Mouse (Mus musculus): Measurements from ENCODE around the gene Hsd17b2. TPM values are rescaled to one million over a fixed set of nuclear protein-coding genes. Genes with fewer than 3 reads are reported as not detected.

Gene Hsd17b2
- polyA plus RNA-seq, 1 experiment from 2014 or later: not detected

DNA sequence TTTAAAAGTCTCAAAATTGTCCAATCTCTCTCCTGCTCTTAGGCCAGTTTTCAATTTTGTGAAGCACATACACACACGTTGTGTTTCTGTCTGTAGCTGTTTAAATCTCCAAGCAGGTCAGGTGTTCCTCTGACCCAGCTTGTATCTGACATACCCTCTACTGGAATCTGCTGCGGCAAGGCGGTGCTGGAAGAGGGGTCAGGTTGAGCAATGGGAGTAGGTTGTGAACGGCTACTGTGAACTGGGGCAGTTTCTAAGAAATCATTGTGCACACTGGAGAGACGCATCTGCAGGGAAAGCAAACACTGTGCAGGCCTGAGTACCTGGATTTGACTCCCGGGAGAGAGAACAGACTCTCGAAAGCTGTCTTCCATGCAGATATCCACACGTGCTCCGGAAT is 25.2 kb upstream of the Hsd17b2 start:
- no peak overlapping the region for H3K4me3 ChIP-seq (ENCODE audit: low read length)
- H3K4me1 ChIP-seq (replicated peaks; ENCODE audit: control insufficient read depth, insufficient read depth, low read length): no peaks in the 10 kb centered on the region
- no peak overlapping the region for H3K4me2 ChIP-seq (ENCODE audit: low read depth, low read length)
- ATAC-seq (ENCODE audit: low read depth): 0 out of 2 replicates have a peak, but pooled peaks have one; percentile 36
- H3K36me3 ChIP-seq (ENCODE audit: control insufficient read depth, insufficient read depth, low read length): no peaks in the 10 kb centered on the region
- H3K27ac ChIP-seq (ENCODE audit: low read length): no peak overlapping the region
- H3K9ac ChIP-seq (ENCODE audit: low read length): no peak overlapping the region
- no peaks in the 10 kb centered on the region for H3K9me3 ChIP-seq (ENCODE audit: control insufficient read depth, low read length)
- no peaks in the 10 kb centered on the region for H3K27me3 ChIP-seq (ENCODE audit: control insufficient read depth, insufficient read depth, low read depth, low read length)
- 42% methylated on average over 9 of the region's 9 CpGs for WGBS

DNA sequence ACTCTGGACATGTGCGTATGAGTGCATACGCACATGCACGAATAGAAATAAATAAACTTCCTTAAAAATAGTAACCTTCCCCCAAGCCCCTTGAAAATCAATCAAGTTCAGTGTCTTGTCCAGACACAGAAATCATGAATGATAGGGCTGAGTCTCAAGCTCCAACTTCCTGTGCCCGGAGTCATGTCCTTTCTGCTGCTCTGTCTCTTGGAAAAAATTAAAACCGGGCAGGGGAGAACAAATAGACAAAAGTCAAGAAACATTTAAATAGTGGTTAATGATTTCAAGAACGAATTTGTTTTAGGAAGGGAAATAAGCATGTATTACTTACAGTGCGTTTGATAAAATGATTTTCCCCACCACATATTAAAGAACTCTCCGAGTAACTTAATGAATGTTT is 24.7 kb upstream of the Hsd17b2 start:
- Histone ChIP-seq H3K4me1 (replicated peaks; ENCODE audit: control insufficient read depth, insufficient read depth, low read length) (no peaks in the 10 kb centered on the region), H3K36me3 (ENCODE audit: control insufficient read depth, insufficient read depth, low read length) (no peaks in the 10 kb centered on the region)
- WGBS: 29% methylated on average over 8 of the region's 8 CpGs

DNA sequence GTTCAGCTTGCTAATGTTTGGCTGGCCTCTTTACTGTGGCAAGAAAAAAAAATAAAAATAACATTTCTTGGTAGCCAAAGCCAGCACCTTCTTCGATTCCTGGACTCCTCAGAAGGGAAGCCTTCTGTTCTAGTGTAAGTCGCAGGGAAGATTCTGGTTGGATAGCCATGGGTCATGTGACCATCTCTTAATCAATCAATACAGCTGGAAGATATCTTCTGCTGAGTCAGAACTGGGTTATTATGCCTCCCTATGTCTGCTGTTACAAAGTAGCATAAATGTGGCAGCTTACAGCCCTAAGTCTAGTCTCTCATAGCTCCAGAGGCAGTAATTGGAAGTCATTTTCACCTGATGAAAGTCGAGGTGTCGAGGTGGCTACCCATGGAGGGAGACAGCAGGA is 23.1 kb upstream of the Hsd17b2 start:
- Histone ChIP-seq H3K36me3 (ENCODE audit: control insufficient read depth, insufficient read depth, low read length) (no peaks in the 10 kb centered on the region), H3K27me3 (ENCODE audit: control insufficient read depth, insufficient read depth, low read depth, low read length) (no peaks in the 10 kb centered on the region), H3K27ac (ENCODE audit: low read length) (no peak overlapping the region), H3K9me3 (ENCODE audit: control insufficient read depth, low read length) (no peaks in the 10 kb centered on the region), H3K4me2 (ENCODE audit: low read depth, low read length) (no peak overlapping the region), H3K9ac (ENCODE audit: low read length) (no peak overlapping the region), H3K4me3 (ENCODE audit: low read length) (no peak overlapping the region), H3K4me1 (replicated peaks; ENCODE audit: control insufficient read depth, insufficient read depth, low read length) (no peaks in the 10 kb centered on the region)
- ATAC-seq (ENCODE audit: low read depth): no peak
- WGBS: 78% methylated on average over 4 of the region's 4 CpGs

More for the DNA sequence above, 24.7 kb upstream of the Hsd17b2 start:
- H3K4me3 ChIP-seq (ENCODE audit: low read length): no peak overlapping the region
- H3K9me3 ChIP-seq (ENCODE audit: control insufficient read depth, low read length): no peaks in the 10 kb centered on the region
- no peak overlapping the region for H3K27ac ChIP-seq (ENCODE audit: low read length)
- no peak overlapping the region for H3K9ac ChIP-seq (ENCODE audit: low read length)
- no peak for ATAC-seq (ENCODE audit: low read depth)
- no peak overlapping the region for H3K4me2 ChIP-seq (ENCODE audit: low read depth, low read length)
- no peaks in the 10 kb centered on the region for H3K27me3 ChIP-seq (ENCODE audit: control insufficient read depth, insufficient read depth, low read depth, low read length)

DNA sequence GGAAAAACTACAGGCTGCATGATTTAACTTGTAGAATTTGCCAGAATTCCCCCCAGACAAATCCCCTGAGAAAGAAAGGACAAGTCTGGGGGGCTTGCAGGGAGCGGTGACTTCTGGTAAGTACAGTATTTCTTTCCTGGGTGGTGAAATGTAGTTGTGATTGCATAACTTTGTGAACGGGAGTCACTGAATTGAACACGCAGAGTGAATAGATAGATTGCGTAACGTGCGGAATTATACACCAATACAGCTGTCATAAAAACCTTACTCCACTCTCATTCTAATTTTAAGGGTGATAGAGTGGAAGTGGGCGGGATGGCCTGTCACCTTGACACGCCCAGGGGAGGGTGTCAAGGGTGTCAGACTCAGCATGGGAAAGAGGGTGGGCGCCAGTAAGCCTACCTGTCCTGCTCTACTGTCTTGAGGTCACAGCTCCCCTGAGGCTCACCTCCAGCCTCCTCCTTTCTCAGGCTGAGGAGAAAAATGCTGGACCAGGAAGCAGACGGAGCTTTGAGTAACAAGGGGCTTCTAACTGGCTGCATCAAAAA is 17.7 kb upstream of the Hsd17b2 start:
- H3K36me3 ChIP-seq (ENCODE audit: control insufficient read depth, insufficient read depth, low read length): no peaks in the 10 kb centered on the region
- H3K4me1 ChIP-seq (replicated peaks; ENCODE audit: control insufficient read depth, insufficient read depth, low read length): no peaks in the 10 kb centered on the region
- no peak overlapping the region for H3K4me2 ChIP-seq (ENCODE audit: low read depth, low read length)
- H3K27me3 ChIP-seq (ENCODE audit: control insufficient read depth, insufficient read depth, low read depth, low read length): no peaks in the 10 kb centered on the region
- no peak overlapping the region for H3K4me3 ChIP-seq (ENCODE audit: low read length)
- ATAC-seq (ENCODE audit: low read depth): no peak
- no peak overlapping the region for H3K27ac ChIP-seq (ENCODE audit: low read length)
- no peaks in the 10 kb centered on the region for H3K9me3 ChIP-seq (ENCODE audit: control insufficient read depth, low read length)
- no peak overlapping the region for H3K9ac ChIP-seq (ENCODE audit: low read length)
- 58% methylated on average over 10 of the region's 10 CpGs for WGBS

DNA sequence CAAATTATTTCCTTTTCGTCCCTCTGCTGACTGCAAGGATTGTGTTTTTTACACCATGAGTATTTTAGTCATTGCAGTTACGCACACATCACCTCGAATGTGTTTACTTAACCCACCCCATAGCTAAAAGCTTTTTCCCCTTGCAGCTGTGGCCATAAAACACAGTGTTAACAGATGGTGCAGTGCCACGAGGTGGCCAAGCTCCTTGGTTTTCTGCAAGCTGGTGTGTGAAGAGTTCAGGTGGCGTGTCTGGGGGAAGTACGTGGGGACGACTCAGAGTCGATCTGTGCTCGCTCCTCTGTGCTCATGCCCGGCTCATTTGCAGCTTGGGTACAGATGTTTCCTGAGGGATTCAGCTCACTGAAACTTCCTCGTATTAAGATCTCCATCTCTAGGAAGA is 17.2 kb upstream of the Hsd17b2 start:
- Histone ChIP-seq H3K4me2 (ENCODE audit: low read depth, low read length) (no peak overlapping the region), H3K4me1 (replicated peaks; ENCODE audit: control insufficient read depth, insufficient read depth, low read length) (no peaks in the 10 kb centered on the region), H3K27me3 (ENCODE audit: control insufficient read depth, insufficient read depth, low read depth, low read length) (no peaks in the 10 kb centered on the region), H3K4me3 (ENCODE audit: low read length) (no peak overlapping the region), H3K9me3 (ENCODE audit: control insufficient read depth, low read length) (no peaks in the 10 kb centered on the region), H3K36me3 (ENCODE audit: control insufficient read depth, insufficient read depth, low read length) (no peaks in the 10 kb centered on the region), H3K27ac (ENCODE audit: low read length) (no peak overlapping the region), H3K9ac (ENCODE audit: low read length) (no peak overlapping the region)
- no peak for ATAC-seq (ENCODE audit: low read depth)
- 28% methylated on average over 11 of the region's 11 CpGs for WGBS

DNA sequence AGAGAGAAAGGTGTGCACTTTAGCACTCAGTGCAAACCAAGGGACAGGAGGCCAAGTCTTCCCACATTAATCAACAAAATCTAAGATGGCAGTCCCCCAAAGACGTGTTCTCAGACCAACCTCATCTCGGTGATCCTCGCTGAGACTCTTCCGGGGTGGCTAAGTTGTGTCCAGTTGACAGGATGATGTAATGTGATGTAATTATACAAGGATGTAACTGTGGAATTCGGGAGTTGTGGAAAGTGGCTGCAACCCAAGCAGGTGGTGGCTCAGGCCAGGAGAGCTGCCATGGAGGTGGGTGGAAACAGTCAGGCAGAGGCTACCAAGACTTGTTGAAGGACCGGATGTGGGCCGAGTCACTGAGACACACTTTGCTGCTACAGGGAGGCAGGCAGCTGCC is 13.8 kb upstream of the Hsd17b2 start:
- H3K27ac ChIP-seq (ENCODE audit: low read length): no peak overlapping the region
- no peaks in the 10 kb centered on the region for H3K9me3 ChIP-seq (ENCODE audit: control insufficient read depth, low read length)
- 65% methylated on average over 7 of the region's 7 CpGs for WGBS
- H3K4me1 ChIP-seq (replicated peaks; ENCODE audit: control insufficient read depth, insufficient read depth, low read length): no peaks in the 10 kb centered on the region
- H3K27me3 ChIP-seq (ENCODE audit: control insufficient read depth, insufficient read depth, low read depth, low read length): no peaks in the 10 kb centered on the region
- no peaks in the 10 kb centered on the region for H3K36me3 ChIP-seq (ENCODE audit: control insufficient read depth, insufficient read depth, low read length)
- no peak for ATAC-seq (ENCODE audit: low read depth)
- no peak overlapping the region for H3K9ac ChIP-seq (ENCODE audit: low read length)
- H3K4me3 ChIP-seq (ENCODE audit: low read length): no peak overlapping the region
- H3K4me2 ChIP-seq (ENCODE audit: low read depth, low read length): no peak overlapping the region

DNA sequence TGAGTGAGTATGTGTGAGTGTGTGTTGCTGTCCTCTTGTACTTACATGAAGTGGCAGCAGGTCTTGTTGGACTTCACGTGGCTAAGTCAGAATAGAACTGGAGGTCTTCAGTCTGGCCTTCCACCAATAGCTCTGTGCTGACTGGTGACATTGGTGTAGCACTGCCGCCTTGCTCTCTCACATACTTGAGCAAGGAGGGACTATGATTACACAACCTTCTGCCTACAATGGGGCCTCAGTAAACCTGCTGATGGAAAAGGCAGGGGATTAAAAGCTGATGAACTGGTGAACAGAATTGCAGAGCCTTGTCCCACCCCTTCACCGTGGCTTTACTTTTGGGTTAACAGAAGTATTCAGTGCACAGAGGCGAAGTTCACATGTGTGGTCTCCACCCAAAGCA is 9.6 kb upstream of the Hsd17b2 start:
- Histone ChIP-seq H3K4me3 (ENCODE audit: low read length) (no peak overlapping the region), H3K4me1 (replicated peaks; ENCODE audit: control insufficient read depth, insufficient read depth, low read length) (no peaks in the 10 kb centered on the region), H3K36me3 (ENCODE audit: control insufficient read depth, insufficient read depth, low read length) (no peaks in the 10 kb centered on the region), H3K27me3 (ENCODE audit: control insufficient read depth, insufficient read depth, low read depth, low read length) (no peaks in the 10 kb centered on the region), H3K9ac (ENCODE audit: low read length) (no peak overlapping the region), H3K4me2 (ENCODE audit: low read depth, low read length) (no peak overlapping the region), H3K9me3 (ENCODE audit: control insufficient read depth, low read length) (no peaks in the 10 kb centered on the region), H3K27ac (ENCODE audit: low read length) (no peak overlapping the region)
- ATAC-seq (ENCODE audit: low read depth): peak; percentile 66
- WGBS: 62% methylated on average over 4 of the region's 4 CpGs

DNA sequence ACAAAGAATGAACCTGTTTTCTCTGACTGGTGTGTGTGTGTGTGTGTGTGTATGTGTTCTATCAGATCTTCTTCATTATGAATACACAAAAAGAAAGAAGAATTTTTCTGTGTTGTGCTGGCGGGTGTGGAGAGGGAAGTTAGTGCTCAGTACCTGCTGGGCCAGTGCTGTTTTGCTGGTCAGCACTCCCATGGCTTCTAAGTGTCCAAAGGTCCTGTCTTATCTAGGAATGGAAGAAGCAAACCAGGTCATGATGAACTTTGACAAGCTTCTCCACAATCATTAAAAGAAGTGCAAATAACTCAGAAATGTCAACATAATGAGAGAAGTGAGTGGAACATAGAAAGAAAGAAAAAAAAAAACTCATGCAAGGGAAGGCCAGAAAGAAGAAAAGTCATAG is 6.1 kb upstream of the Hsd17b2 start:
- WGBS: 70% methylated on average over 1 of the region's 1 CpGs
- no peaks in the 10 kb centered on the region for H3K4me1 ChIP-seq (replicated peaks; ENCODE audit: control insufficient read depth, insufficient read depth, low read length)
- no peaks in the 10 kb centered on the region for H3K9me3 ChIP-seq (ENCODE audit: control insufficient read depth, low read length)
- ATAC-seq (ENCODE audit: low read depth): no peak
- H3K27ac ChIP-seq (ENCODE audit: low read length): no peak overlapping the region
- H3K4me2 ChIP-seq (ENCODE audit: low read depth, low read length): no peak overlapping the region
- H3K36me3 ChIP-seq (ENCODE audit: control insufficient read depth, insufficient read depth, low read length): no peaks in the 10 kb centered on the region
- no peak overlapping the region for H3K4me3 ChIP-seq (ENCODE audit: low read length)
- H3K27me3 ChIP-seq (ENCODE audit: control insufficient read depth, insufficient read depth, low read depth, low read length): no peaks in the 10 kb centered on the region
- no peak overlapping the region for H3K9ac ChIP-seq (ENCODE audit: low read length)

DNA sequence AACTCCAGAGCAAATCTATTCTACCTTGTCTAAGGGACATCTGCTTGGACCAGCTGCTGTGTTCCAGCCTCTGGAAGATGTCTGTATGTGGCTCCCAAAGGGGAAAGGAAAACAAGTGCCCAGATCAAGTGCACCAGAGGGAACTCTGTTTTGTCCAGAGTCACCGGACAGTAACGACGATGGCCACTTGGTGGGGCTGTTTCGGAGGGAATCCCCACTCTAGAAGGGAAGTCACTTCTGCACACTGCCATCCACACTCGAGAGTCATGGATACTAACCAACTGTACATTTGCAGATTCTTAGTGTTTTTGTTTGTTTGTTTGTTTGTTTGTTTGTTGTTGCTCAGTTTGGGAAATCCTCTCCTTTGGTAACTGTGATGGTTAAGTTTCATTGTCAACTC is 4.5 kb upstream of the Hsd17b2 start:
- no peaks in the 10 kb centered on the region for H3K4me1 ChIP-seq (replicated peaks; ENCODE audit: control insufficient read depth, insufficient read depth, low read length)
- ATAC-seq (ENCODE audit: low read depth): no peak
- no peaks in the 10 kb centered on the region for H3K9me3 ChIP-seq (ENCODE audit: control insufficient read depth, low read length)
- WGBS: 47% methylated on average over 5 of the region's 5 CpGs
- H3K36me3 ChIP-seq (ENCODE audit: control insufficient read depth, insufficient read depth, low read length): no peaks in the 10 kb centered on the region
- H3K27ac ChIP-seq (ENCODE audit: low read length): no peak overlapping the region
- no peak overlapping the region for H3K4me3 ChIP-seq (ENCODE audit: low read length)
- H3K27me3 ChIP-seq (ENCODE audit: control insufficient read depth, insufficient read depth, low read depth, low read length): no peaks in the 10 kb centered on the region
- no peak overlapping the region for H3K4me2 ChIP-seq (ENCODE audit: low read depth, low read length)
- H3K9ac ChIP-seq (ENCODE audit: low read length): no peak overlapping the region

DNA sequence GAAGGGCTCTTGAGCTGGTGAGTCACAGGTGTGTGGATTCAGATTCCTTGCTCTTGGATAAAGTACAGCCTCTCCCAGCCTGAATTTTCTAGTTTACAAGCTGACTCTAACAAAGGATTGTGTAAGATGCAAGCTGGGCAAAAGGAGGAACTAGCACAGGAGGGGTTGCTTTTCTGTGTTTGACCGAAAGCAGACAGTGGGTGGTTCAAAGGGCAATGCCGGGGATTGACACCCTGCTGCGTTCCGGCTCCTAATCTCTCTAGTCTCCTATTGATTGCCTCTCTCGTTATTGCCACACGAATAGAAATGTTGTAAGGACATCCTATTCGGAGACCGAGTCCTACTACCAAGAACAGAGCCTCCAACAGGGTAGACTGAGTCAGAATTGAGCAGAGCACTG is 1.0 kb upstream of the Hsd17b2 start:
- H3K4me2 ChIP-seq (ENCODE audit: low read depth, low read length): no peak overlapping the region
- no peaks in the 10 kb centered on the region for H3K27me3 ChIP-seq (ENCODE audit: control insufficient read depth, insufficient read depth, low read depth, low read length)
- no peak overlapping the region for H3K27ac ChIP-seq (ENCODE audit: low read length)
- 73% methylated on average over 8 of the region's 8 CpGs for WGBS
- H3K4me1 ChIP-seq (replicated peaks; ENCODE audit: control insufficient read depth, insufficient read depth, low read length): no peaks in the 10 kb centered on the region; the same call in 1 of the 2 replicates
- no peaks in the 10 kb centered on the region for H3K9me3 ChIP-seq (ENCODE audit: control insufficient read depth, low read length)
- no peak overlapping the region for H3K4me3 ChIP-seq (ENCODE audit: low read length)
- no peak overlapping the region for H3K9ac ChIP-seq (ENCODE audit: low read length)
- no peaks in the 10 kb centered on the region for H3K36me3 ChIP-seq (ENCODE audit: control insufficient read depth, insufficient read depth, low read length)
- ATAC-seq (ENCODE audit: low read depth): no peak
